Mouse (Mus musculus) C2C12 (cell line): ENCODE measurements around the gene Hexim2.

Experiments
- CEBPB ChIP-seq: IDR thresholded peaks from one replicate; pipeline ENCODE4 v1.6.1; 2011; ENCODE audit warnings: low read depth, mild to moderate bottlenecking, control low read depth, moderate library complexity
- CTCF ChIP-seq: IDR thresholded peaks from one replicate; pipeline ENCODE4 v1.5.1; 2011; ENCODE audit not compliant: control insufficient read depth, insufficient read depth, insufficient read length
- MYOD1 ChIP-seq: IDR thresholded peaks from one replicate; pipeline ENCODE4 v1.6.1; 2011; ENCODE audit warnings: low read depth; ENCODE audit not compliant: control insufficient read depth, insufficient read length

- TF ChIP-seq CTCF, result no peak
- no peak for TF ChIP-seq MYOD1
- TF ChIP-seq CEBPB, result no peak
These were observed 19.2 kb upstream of the Hexim2 start for GRCm38 (mm10) chr11:103113005-103113404.
